Mouse (Mus musculus): Measurements from ENCODE around the gene 1700016H13Rik.

1700016H13Rik gene

DNA sequence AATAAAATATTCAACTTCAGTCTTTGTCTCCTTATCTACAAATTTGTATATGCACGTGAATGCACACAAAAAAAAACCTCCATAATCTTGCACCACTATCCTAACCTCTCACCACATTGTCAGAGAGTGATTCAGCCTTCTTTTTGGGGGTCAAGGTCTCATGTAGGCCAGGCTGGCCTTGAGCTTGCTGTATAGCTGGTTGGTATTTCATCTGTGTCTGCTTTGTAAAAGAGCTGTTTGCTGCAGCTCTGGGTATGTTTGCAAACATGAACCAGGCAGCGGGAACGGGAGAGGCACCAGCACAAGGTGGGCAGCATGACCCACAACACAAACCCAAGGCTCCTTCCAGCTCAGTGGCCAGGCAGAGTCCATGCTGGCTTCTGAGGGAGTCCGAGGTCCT, 17.8 kb upstream of the 1700016H13Rik start:
- DNase-seq (ENCODE audit: low read depth, low spot score) = no peak

DNA sequence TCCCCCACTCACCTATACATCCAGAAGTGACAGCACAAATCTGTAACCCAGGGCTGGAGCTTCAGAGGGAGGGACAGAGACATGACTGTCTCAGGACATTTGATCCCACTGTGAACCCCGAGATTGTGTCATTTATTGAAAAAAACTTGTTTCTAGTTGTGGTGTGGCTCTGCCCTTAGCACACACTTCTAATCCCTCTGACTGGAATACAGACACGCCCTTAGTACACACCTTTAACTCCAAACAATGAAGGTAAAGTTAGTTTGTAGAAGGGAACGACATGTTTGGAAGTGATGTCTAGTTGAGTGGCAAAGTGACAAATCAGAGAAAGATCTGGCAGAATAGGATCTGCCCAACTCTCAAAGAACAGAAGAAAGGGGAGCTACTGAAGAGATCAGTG, 16.0 kb upstream of the 1700016H13Rik start:
- DNase-seq (ENCODE audit: low read depth, low spot score) = no peak

DNA sequence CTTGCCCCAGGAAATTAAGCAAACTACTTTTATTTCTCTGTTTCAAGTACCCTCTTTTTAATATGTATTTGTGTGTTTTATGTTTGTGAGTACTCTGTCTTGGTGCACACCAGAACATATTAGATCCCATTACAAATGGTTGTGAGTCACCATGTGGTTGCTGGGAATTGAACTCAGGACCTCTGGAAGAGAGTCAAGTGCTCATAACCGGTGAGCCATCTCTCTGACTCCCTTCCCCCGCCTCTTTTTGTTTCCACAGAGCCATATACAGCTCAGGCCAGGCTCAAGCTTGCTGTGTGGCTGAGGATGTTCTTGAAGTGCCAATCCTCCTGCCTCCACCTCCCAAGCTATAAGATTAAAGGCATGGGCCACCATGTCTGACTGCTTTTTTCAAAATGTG, 10.1 kb upstream of the 1700016H13Rik start:
- no peak for DNase-seq (ENCODE audit: low read depth, low spot score)

DNA sequence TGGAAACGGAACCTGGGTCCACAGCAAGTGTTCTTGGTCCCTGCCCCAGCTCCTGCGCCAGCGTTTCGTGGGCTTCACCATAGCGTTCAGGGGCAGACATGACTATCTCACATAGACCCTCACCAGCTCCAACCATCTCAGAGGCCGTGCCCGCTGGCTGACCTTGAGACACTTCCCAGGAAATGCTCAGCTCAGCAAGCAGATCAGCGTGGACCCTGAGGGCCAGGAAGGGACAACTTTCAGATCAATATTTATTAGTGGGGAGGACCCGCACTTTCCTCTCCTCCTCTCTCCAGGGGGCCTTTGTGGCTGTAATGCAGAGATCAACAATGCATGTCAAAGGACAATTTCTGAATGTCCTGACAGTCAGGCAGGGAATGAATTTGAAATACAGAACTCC, 9.1 kb upstream of the 1700016H13Rik start:
- DNase-seq (ENCODE audit: low read depth, low spot score) = no peak

DNA sequence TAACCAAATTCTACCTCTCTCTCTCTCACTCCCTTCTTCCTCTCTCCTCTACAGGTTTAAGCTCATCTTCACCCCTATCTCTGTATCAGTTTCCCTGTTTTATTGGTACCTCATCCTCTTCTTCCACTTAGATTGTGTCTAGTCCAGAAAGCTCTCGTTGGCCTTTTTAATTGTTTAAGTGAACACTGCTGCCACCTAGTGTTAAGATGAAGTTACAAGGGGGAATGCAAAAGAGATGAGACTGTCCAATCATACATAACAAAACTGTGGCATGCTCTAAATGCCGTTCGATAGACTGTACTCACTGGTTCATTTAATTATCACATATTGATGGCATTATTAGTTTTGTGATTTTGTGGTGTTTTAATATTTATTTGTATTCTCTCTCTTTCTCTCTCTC, 3.8 kb upstream of the 1700016H13Rik start:
- DNase-seq (ENCODE audit: low read depth, low spot score) = peak; percentile 46

DNA sequence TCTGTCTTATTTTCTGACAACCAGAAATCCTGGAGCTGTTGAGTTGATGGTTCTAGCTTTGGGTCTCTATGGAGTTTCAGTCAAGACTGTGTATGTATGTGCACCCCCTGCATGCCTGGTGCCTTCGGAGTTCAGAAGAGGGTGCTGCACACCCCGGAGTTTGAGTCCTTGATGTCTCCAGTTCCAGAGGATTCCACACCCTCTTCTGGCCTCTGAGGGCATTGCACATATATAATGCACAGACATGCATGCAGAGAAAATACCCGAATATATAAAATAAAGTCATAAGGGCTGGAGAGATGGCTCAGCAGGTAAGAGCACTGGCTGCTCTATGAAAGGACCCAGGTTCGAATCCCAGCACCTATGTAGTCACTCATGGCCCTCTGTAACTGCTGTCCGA, 3.1 kb upstream of the 1700016H13Rik start:
- DNase-seq (ENCODE audit: low read depth, low spot score) = no peak

DNA sequence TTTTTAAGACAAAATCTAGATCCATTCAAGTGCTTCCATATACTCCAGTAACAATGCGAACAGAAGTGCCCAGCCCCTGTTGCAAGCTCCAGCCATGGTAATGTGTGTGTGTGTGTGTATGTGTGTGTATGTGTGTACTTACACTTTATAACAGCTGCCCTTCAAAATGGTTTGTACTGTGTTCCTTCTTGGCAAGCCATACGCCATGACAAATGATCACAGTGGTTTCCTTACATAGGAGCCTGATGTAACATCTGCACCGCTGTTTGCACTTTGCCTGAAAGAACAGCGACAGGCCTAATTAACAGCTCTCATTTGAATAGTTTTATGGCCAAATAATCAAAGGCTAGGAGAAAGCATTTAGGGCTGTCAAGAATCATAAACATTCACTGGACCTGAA, 1.0 kb downstream of the 1700016H13Rik start:
- no peak for DNase-seq (ENCODE audit: low read depth, low spot score)

DNA sequence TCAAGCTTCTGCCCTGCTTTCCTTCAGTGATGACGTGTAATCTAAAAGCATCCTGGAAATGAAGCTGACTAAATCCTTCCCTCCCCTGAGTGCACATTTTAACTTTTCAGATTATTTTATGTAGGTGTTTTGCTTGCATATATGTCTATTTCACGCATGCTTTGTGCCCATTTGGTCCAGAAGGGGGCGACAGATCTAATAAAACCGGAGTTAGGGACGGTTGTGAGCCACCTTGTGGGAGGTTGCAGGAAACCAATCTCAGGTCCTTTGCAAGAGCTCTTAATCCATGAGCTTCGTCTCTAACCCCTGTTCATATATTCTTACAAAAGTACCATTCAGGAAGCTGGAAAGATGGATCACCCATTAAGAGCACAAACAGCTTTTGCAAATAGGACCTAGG, 1.6 kb downstream of the 1700016H13Rik start:
- no peak for DNase-seq (ENCODE audit: low read depth, low spot score)

DNA sequence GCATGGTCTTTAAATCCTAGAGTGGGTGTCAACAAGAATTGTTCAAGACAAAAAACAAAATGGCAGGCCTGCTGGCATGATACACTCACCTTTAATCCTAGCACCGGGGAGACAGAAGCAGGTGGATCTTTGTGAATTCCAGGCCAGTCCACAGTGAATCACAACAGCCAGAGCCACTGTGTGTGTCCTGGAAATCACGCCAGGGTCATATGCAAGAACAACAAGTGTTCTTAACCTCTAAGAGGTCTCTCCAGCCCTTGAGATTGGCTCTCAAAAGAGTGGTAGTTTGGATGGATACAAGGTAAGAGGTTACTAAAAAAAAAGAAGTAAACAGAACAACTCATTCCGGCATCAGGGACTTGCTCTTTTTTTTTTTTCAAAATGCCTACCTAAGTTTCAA, 8.5 kb downstream of the 1700016H13Rik start:
- DNase-seq (ENCODE audit: low read depth, low spot score) = no peak

DNA sequence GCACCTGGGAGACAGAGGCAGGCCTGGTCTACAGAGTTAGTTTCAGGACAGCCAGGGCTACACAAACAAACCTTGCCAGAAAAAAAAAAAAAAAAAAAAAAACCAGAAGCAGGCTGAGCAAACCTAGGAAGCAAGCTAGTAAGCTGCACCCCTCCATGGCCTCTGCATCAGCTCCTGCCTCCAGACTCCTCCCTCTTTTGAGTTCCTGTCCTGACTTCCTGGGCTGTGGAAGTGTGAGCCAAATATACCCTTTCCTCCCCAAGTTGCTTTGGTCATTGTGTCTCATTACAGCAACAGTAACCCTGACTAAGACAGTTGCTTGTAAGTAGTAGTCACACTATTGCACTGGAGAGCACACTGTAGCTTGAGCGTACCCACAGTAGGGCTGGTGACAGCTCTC, 11.6 kb downstream of the 1700016H13Rik start:
- DNase-seq (ENCODE audit: low read depth, low spot score) = no peak

DNA sequence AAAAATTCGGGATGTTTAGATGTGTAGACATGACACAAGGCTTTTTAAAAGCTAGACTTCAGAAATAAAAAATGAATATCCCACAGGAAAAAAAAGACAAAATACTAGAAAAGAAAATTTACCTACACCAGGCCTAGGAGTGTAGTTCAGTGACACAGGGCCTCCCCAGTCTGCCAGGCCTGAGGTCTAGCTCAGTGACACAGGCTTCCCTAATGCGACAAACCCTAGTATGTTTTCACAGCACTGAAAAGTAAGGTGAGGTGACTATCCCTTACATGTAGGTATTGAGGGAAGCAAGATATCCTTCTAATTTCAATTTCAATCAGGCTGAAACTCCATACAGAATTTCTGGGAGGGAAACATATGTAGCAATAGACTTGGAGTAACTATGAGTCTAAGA, 18.6 kb downstream of the 1700016H13Rik start:
- no peak for DNase-seq (ENCODE audit: low read depth, low spot score)

DNA sequence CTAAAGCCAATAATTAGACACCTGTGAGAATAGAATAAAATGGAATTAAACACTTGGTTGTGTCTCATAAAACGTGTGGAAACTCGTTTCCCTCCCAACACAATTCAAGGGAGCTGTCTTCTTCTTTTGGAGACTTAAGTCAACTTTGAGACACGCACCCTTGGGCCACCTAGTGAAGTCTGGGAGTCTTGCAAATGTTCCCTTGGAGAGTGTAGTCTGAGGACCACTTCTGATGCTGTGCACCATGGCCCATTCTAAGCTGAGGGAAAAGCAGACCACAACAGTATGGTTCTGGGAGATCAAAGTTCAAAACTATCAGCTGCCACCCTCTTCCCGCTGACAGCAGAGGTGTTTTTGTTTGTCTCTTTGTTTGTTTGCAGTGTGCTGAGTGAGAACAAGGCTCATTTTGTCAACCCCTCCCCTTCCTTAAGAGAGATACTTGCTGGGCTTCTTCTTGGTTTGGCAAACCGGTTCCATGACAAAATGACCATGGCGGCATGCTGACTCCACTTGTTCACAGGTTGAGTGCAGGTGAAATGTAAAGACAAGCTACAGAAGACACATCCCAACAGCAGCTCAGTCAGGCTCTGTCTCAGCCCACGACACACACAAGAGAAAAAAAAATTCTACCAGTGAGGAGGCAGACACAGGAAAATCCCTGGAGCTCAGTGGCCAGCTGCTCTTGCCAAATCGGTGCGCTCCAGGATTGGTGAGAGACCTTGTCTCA, 25.8 kb downstream of the 1700016H13Rik start:
- DNase-seq (ENCODE audit: low read depth, low spot score) = no peak

DNA sequence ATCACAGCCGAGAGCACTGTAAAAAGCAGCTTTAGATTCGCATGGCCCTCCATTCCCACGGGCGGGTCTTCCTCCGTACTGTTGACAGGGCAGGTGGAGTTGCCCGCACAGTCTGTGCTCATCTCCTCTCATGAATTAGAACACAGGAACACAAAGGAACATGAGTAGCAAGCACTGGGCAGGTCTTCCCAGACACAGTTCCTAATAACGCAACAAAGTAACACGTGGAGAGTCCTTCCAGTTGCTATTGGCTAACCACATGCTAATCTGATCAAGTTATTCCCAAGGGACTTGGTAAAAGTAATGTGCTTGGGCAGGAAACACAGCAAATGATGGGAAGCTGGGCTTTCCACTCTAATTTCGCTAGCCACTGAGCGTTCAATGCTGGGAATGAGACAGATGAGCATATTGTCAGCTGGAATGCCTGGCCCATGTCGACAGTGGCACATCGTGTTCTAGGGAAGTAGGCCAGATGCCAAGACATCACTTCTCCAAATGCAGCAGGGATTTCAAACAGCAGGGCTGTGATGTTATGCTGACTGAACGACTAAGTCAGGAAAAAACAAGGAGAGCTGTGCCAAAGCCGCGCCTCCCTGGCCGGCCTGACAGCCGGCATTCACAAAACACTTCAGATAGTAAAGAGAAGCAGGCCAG, 26.6 kb downstream of the 1700016H13Rik start, which contains the start of gene Slc10a6:
Gene Slc10a6 (minus strand): TSS at position 293 of the 654 bp plus-strand sequence.
- DNase-seq (ENCODE audit: low read depth, low spot score) = peak; percentile 97

DNA sequence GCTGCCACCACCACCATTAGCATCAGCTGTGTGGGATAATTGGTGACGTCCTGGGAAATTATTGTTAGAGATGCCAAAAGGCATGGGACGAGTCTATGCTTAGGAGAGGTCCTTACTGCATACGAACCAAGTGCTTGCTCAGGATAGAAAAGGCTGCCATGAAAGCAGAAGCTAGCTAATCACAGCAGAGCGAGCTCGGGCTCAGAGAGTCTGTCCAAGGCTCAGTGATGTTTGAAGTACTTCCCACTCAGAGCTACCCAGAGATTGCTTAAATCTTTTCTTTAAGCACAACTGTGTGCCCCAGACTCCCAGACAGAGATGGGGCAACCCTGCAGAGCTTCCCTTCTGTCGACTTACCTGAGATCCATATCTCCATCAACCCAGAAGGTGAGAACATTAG, 27.3 kb downstream of the 1700016H13Rik start:
- DNase-seq (ENCODE audit: low read depth, low spot score) = no peak

DNA sequence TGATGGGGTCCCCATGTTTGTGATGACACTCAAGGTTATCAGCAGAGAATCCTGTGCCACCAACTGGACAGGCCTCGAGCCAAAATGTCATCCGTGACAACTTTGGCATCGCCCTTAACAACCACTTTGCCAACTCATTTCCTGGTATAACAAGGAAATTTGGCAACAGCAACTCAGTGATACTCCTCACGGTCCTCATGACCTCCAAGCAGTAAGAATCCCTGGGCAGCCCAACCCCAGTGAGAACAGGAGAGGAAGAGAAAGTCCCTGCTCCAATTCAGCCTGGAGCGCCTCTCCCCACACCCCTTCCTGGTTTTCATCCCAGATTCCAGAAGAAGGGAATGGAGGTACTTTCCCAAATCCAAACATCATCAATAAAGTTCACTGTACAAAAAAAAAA, 31.0 kb downstream of the 1700016H13Rik start:
- no peak for DNase-seq (ENCODE audit: low read depth, low spot score)

DNA sequence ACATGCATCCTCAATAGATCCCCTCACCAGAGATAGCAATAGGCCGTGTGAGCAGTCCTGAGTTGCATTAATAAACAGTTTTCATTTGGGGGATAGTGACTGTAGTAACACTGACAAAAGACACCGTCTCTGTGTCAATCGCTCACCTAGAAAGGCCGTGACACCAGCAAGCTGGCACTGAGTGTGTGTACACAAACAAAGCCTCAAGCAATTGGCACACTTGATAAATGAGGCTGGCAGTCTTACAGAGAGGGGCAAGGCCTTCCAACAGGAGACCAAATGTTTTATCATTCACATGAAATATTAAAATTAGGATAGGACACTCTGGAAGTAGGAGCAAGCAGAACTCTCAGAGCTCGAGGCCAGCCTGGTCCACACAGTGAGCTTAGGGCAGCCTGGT, 33.5 kb downstream of the 1700016H13Rik start:
- DNase-seq (ENCODE audit: low read depth, low spot score) = no peak

DNA sequence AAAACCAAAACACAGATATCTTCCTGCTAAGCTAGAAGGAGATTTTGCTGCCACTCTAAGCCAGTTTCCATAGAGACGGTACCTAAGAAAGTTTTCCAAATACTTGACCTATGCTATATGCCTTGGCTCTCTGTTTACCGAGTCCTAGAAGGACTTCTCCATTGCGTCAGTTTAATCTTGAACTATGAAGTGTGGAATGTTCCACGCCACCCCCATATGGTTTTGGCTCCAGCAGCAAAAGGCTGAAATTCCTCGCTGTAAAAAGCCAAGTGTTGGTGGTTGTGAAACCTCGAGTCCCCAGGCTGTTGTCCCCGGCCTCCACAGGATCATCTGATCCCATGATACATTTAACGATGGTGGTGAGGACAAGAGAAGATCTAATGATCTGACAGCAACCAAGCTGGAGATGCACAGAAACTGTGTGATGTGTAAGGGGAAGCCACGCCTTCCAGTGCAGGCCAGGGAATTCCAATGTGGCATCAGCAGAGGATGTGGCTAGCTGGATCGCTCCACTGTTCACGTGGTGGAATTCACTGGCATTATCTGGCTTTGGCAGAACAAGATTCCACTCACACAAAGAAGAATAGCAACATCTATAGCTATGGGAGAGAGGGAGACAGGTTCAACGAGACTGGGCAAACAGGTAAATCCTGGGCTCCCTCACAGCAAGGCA, 35.4 kb downstream of the 1700016H13Rik start:
- DNase-seq (ENCODE audit: low read depth, low spot score) = peak; percentile 52

DNA sequence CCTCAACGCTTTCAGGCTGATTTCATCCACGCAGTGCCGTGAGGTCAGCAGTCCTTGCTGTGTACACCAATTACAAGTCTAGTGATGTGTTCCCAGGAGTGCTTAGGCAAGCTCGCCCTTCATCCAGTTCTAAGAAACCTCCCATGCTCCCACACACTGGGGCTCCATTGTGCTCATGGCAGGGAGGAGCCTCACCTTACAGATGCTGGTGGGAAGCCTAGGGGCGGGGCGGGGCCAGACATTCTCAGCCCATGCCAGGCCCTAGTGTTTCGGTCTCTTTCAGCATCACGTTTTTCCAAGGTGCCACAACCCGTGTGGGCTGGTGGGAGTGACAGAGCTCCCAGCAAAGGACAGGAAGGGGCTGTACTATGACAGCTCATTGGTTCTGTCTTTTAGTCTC, 38.6 kb downstream of the 1700016H13Rik start:
- no peak for DNase-seq (ENCODE audit: low read depth, low spot score)

DNA sequence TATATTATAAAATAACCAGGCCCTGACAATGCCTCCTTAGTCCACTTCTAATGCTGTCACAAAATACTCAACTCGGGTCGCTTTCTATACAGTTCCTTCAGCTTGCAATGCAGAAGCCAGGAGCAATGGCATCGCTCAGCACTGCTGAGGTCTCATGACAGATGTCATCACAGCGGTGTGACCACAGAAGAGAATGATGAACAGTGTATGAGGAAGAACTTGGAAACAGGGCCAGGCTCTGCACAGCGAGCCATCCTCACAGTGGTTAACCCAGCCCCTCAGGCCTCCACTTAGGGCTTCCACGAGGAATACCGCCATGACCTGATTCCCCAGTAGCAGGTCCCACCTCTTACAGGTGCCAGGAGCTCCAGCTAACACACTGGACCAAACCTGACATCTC, 41.5 kb downstream of the 1700016H13Rik start:
- no peak for DNase-seq (ENCODE audit: low read depth, low spot score)

DNA sequence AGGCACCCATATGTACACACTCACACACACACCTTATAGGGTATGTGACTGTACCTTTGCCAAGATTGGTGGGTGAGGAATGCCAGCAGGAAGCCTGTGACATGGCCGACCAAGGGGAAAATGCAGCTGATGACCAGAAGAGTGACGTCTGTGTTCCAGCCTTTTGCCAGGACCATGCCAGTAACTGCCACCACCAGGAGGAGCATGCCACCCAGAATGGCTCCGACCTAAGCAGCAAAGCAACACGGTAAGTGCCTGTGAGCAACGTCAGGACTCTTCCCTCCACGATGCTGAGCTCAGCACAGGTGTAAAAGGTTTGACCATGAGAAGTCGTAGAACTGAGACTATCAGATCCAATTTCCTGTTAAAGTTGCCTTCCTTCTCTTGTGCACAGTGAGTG, 43.5 kb downstream of the 1700016H13Rik start:
- no peak for DNase-seq (ENCODE audit: low read depth, low spot score)

DNA sequence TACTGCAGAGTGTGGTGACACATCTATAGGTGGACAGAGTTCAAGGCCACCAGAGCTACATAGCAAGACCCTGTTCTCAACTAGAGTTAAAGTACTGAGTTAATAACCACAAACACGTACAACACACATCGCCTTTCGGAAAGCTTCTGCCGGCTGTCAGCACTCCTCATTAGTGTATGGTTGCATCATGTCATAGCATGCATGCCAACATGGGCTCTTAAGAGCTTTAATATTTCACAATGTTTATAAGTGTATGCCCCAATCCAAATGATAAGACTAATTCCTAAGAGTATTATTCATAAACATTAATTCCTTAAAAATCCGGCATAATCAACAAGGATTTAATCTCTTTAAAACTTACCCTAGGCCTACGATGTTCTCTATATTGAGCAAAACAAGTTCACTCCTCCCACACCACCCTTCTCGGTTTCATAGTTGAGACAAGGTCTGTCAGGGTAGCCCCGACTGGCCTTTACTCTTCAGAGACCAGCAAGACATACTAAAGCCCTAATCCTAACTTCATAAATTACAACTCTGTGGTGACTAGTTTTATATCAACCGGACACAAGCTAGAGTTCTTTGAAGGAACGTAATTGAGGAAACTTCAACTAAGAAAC, 44.8 kb downstream of the 1700016H13Rik start:
- no peak for DNase-seq (ENCODE audit: low read depth, low spot score)

DNA sequence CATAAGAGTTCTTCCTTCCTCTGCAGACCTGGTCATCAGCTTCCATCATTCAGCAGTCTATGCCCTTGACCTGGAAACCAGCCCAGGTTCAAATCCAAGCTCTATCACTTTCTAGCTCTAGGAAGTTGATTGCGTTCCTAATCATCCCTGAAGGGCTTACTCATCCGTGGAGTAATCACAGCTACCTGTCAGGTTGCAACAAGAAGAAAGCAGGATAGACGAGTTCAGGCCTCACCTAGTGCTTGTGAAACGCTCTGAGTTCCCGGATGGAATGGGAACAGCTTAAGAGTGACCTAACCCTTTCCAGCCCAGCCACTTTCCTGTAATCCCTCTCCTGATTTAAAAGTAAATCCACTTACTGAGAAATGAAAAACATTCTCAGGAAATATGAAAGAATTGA, 45.7 kb downstream of the 1700016H13Rik start:
- no peak for DNase-seq (ENCODE audit: low read depth, low spot score)
